Mouse (Mus musculus): ENCODE results near the gene Pyurf. TPM values are rescaled to one million over a fixed set of nuclear protein-coding genes. Genes with fewer than 3 reads are reported as not detected.

The Pyurf gene
- polyA plus RNA-seq (2014; fragmentation: Nextera tagmentation; extraction: Ambion mirVana), result 22.8 and 26.3 TPM in 2 replicates

DNA sequence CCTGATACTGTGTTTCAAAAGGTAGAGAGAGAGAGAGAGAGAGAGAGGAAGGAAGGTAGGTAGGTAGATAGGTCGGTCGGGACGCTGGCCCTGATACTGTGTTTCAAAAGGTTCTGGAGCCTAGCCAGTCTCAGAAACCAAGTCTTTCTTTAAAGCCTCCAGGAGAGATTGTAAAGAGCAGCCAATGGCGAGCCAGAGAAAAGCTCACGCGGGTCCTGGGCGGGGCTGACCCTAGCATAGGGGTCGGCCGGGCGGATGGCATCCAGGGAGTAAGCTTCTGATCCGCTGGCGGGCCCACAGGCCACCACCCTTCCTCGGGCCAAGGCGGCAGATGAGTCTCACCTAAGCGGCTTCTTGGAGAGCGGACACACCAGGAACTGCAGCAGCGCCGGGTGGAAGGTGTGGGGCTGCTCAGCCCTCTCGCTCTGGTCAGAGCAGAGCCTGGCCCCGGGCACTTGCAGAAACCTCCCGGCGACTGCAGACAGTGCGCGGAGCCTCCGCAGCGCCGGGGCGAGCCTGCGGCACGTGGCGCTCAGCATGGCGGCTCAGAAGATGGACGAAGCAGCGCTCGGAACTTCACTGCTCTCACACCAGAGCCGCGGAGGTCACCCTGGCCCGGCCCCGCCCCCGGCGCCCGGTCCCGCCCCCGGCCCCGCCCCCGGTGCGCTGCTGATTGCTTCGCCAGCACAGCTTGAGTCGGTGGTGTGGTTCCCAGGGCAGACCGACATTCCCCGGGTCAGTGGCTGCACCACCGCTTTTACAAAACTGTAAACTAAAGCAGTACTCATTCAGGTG lies at the start of gene Pyurf:
Gene Pyurf, minus strand, starts transcription at position 612 of the 795 bp plus-strand sequence.
- Histone ChIP-seq H3K27ac (ENCODE audit: low read depth, low read length) (peak within 1 kb of the TSS; percentile 93), H3K9me3 (ENCODE audit: control insufficient read depth, low read length) (no peaks in the 10 kb centered on the region), H3K36me3 (ENCODE audit: control insufficient read depth, insufficient read depth, low read length) (peaks cover 14% of the 10 kb centered on the region), H3K27me3 (ENCODE audit: control insufficient read depth, insufficient read depth, low read length) (no peaks in the 10 kb centered on the region), H3K4me2 (replicated peaks; ENCODE audit: low read depth, low read length) (peak within 1 kb of the TSS; percentile 69), H3K4me1 (ENCODE audit: control insufficient read depth, insufficient read depth, low read length) (no peaks in the 10 kb centered on the region), H3K4me3 (ENCODE audit: low read length) (peak within 1 kb of the TSS; percentile 69), H3K9ac (ENCODE audit: low read depth, low read length) (peak within 1 kb of the TSS; percentile 76)
- ATAC-seq (ENCODE audit: low FRiP score, low TSS enrichment), result peak; percentile 99
- under 1% methylated on average over 50 of the region's 52 CpGs for WGBS

DNA sequence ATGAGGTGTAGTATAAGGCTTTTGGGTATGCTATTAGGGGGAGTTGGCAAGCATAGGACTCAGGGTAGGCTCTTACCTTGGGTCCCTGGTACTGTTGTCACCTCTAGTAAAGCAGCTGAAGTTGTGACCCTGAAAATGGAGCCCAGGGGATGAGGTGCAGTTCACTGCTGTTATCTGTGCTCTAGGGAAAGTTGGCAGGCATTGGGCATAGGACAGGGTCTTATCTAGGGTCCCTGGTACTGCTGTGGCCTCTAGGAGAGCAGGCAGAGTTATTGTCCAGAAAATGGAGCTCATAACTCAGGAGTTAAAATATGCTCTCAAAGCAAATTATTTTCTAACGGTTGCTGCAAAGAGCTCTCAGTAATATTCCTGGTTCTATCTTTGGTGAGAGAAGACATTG lies 29.5 kb upstream of the Pyurf start:
- ATAC-seq (ENCODE audit: low FRiP score, low TSS enrichment), result no peak
- 96% methylated on average over 1 of the region's 1 CpGs for WGBS
- H3K9me3 ChIP-seq (ENCODE audit: control insufficient read depth, low read length), result no peaks in the 10 kb centered on the region

DNA sequence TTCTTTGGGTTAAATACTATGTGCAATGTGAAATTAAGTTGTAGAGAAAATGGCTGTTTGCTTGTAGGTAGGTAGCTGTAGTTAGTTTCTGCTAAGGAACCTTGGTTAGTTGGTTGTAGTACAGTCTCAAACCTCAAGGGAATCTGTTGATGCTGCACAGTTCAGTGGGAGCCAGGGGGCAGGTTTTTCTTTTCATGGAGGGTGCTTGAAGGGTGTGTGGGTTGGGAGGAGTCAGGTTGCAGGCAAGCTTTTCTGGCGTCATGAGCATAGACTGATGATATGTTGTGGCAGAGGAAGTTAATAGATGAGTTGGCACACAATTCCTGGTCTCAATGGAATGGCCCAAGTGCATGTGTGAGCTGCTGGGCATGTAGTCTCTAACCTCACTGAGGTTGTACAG lies 19.8 kb upstream of the Pyurf start:
- Histone ChIP-seq H3K4me2 (replicated peaks; ENCODE audit: low read depth, low read length) (no peak overlapping the region), H3K9ac (ENCODE audit: low read depth, low read length) (no peak overlapping the region), H3K36me3 (ENCODE audit: control insufficient read depth, insufficient read depth, low read length) (no peaks in the 10 kb centered on the region), H3K27me3 (ENCODE audit: control insufficient read depth, insufficient read depth, low read length) (no peaks in the 10 kb centered on the region), H3K27ac (ENCODE audit: low read depth, low read length) (no peak overlapping the region), H3K9me3 (ENCODE audit: control insufficient read depth, low read length) (no peaks in the 10 kb centered on the region), H3K4me3 (ENCODE audit: low read length) (no peak overlapping the region), H3K4me1 (ENCODE audit: control insufficient read depth, insufficient read depth, low read length) (no peaks in the 10 kb centered on the region)
- peak; percentile 71; the same call in 1 of the 2 replicates for ATAC-seq (ENCODE audit: low FRiP score, low TSS enrichment)
- 8% methylated on average over 1 of the region's 1 CpGs for WGBS

More for the DNA sequence above, 29.5 kb upstream of the Pyurf start:
- Histone ChIP-seq H3K36me3 (ENCODE audit: control insufficient read depth, insufficient read depth, low read length) (peaks cover 15% of the 10 kb centered on the region; the same call in 1 of the 2 replicates), H3K27ac (ENCODE audit: low read depth, low read length) (no peak overlapping the region), H3K4me1 (ENCODE audit: control insufficient read depth, insufficient read depth, low read length) (no peaks in the 10 kb centered on the region), H3K4me3 (ENCODE audit: low read length) (no peak overlapping the region), H3K27me3 (ENCODE audit: control insufficient read depth, insufficient read depth, low read length) (no peaks in the 10 kb centered on the region), H3K4me2 (replicated peaks; ENCODE audit: low read depth, low read length) (no peak overlapping the region), H3K9ac (ENCODE audit: low read depth, low read length) (no peak overlapping the region)

DNA sequence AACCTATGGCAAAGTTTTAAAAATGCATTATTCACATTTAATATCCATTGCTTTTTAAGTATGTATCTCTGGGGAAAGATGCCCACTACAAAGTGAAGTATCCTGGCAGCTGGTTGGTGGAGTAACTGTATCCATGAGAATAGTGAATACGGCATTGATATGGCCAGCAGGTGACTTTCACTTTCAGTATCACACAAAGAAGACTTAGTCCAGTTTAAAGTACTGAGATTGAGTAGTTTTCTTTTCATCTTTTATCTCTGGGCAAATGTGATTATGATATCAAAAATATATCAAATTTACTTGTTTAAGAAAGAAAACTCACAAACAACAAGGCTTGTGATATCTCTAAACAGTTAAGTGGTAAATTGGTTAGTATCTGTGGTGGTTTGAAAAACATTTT lies 14.8 kb upstream of the Pyurf start:
- Histone ChIP-seq H3K36me3 (ENCODE audit: control insufficient read depth, insufficient read depth, low read length) (no peaks in the 10 kb centered on the region), H3K27ac (ENCODE audit: low read depth, low read length) (no peak overlapping the region), H3K27me3 (ENCODE audit: control insufficient read depth, insufficient read depth, low read length) (no peaks in the 10 kb centered on the region), H3K4me2 (replicated peaks; ENCODE audit: low read depth, low read length) (no peak overlapping the region), H3K4me1 (ENCODE audit: control insufficient read depth, insufficient read depth, low read length) (no peaks in the 10 kb centered on the region), H3K4me3 (ENCODE audit: low read length) (no peak overlapping the region), H3K9ac (ENCODE audit: low read depth, low read length) (no peak overlapping the region), H3K9me3 (ENCODE audit: control insufficient read depth, low read length) (no peaks in the 10 kb centered on the region)
- ATAC-seq (ENCODE audit: low FRiP score, low TSS enrichment), result no peak
- 98% methylated on average over 1 of the region's 1 CpGs for WGBS

DNA sequence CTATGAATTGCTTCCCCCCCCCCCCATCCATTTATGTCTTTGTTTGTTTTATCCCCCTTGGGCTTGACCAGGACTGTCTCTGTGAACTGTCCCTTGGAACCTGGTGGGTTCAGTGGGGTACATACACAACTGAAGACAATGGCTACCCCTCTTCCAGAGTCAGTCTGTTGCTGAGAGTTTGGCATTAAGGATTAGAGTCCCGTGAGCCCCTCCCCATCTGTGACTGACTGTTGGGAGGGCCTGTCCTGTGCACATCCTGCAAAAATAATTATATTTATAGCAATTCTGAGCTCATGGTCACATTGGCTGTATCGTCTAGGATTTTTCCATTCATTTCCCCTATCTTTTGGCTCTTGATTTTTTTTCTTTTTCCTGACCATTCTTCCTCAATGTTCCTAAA lies 11.8 kb upstream of the Pyurf start:
- Histone ChIP-seq H3K4me3 (ENCODE audit: low read length) (peak overlapping the region; percentile 75), H3K4me1 (ENCODE audit: control insufficient read depth, insufficient read depth, low read length) (no peaks in the 10 kb centered on the region), H3K9me3 (ENCODE audit: control insufficient read depth, low read length) (no peaks in the 10 kb centered on the region), H3K4me2 (replicated peaks; ENCODE audit: low read depth, low read length) (peak overlapping the region; percentile 67), H3K36me3 (ENCODE audit: control insufficient read depth, insufficient read depth, low read length) (no peaks in the 10 kb centered on the region), H3K27ac (ENCODE audit: low read depth, low read length) (peak overlapping the region; percentile 94), H3K27me3 (ENCODE audit: control insufficient read depth, insufficient read depth, low read length) (no peaks in the 10 kb centered on the region), H3K9ac (ENCODE audit: low read depth, low read length) (peak overlapping the region; percentile 77)
- peak; percentile 29 for ATAC-seq (ENCODE audit: low FRiP score, low TSS enrichment)
- 32% methylated on average over 2 of the region's 2 CpGs for WGBS

DNA sequence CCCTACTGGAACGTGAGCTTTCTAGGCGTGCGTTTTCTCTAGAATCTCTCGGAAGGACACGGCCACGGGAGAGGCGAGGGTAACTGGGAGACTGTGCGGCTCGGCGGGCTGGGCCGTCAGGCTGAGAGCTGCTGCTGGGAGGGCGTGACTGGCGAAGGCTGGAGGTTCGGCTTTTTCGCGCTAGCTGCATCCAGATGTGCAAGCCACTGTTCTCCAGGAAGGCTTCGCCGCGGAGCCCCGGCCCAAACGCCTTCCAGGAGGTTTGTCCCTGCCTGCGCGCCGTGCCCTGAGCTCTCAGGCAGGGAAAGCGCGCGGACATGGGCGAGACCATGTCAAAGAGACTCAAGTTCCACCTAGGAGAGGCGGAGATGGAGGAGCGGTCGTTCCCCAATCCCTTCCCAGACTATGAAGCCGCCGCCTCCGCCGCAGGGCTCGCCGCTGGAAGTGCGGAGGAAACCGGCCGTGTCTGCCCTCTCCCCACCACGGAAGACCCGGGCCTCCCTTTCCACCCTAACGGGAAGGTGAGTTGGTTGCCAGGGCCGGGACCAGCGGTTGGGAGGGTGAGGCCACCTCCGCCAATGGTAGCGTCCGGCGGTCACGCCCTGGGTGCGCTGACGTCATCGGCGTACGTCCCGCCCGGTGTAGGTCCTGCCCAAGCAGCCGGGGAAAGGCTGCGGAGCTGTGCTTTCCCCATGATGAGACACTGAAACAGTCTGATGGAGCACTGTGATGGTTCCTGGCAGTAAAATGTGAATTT lies 11.0 kb upstream of the Pyurf start:
- peak overlapping the region; percentile 94 for H3K27ac ChIP-seq (ENCODE audit: low read depth, low read length)
- peak overlapping the region; percentile 67 for H3K4me2 ChIP-seq (replicated peaks; ENCODE audit: low read depth, low read length)
- no peaks in the 10 kb centered on the region for H3K4me1 ChIP-seq (ENCODE audit: control insufficient read depth, insufficient read depth, low read length)
- H3K9ac ChIP-seq (ENCODE audit: low read depth, low read length), result peak overlapping the region; percentile 77
- no peaks in the 10 kb centered on the region for H3K36me3 ChIP-seq (ENCODE audit: control insufficient read depth, insufficient read depth, low read length)
- H3K4me3 ChIP-seq (ENCODE audit: low read length), result peak overlapping the region; percentile 75
- WGBS, result under 1% methylated on average over 59 of the region's 59 CpGs
- H3K27me3 ChIP-seq (ENCODE audit: control insufficient read depth, insufficient read depth, low read length), result no peaks in the 10 kb centered on the region
- peak; percentile 99 for ATAC-seq (ENCODE audit: low FRiP score, low TSS enrichment)
- no peaks in the 10 kb centered on the region for H3K9me3 ChIP-seq (ENCODE audit: control insufficient read depth, low read length)

DNA sequence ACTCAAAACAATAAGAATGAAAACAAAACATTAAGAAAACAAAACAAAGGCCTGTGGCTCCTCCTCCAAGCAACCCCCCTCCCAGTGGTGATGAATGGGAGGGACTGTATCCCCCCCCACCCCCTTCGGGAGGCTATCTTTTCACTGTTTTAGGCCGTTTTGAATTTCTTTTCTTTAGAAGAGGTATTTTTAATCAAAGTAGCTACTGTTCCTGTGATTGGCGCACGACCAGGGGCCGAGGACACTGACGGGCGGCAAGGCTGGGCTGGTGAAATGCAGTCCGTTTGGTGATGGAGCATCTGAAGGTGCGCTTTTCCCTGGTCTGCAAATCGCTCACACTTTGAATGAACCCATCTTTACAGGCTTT lies 10.5 kb upstream of the Pyurf start, which contains the start of gene Lancl2:
Gene Lancl2, plus strand, starts transcription at position 165 of the 367 bp plus-strand sequence.
- H3K4me1 ChIP-seq (ENCODE audit: control insufficient read depth, insufficient read depth, low read length), result no peaks in the 10 kb centered on the region
- H3K9me3 ChIP-seq (ENCODE audit: control insufficient read depth, low read length), result no peaks in the 10 kb centered on the region
- peak; percentile 32 for ATAC-seq (ENCODE audit: low FRiP score, low TSS enrichment)
- peak within 1 kb of the TSS; percentile 67 for H3K4me2 ChIP-seq (replicated peaks; ENCODE audit: low read depth, low read length)
- H3K9ac ChIP-seq (ENCODE audit: low read depth, low read length), result peak within 1 kb of the TSS; percentile 77
- WGBS, result 0% methylated on average over 10 of the region's 10 CpGs
- no peaks in the 10 kb centered on the region for H3K27me3 ChIP-seq (ENCODE audit: control insufficient read depth, insufficient read depth, low read length)
- H3K36me3 ChIP-seq (ENCODE audit: control insufficient read depth, insufficient read depth, low read length), result no peaks in the 10 kb centered on the region
- peak within 1 kb of the TSS; percentile 94 for H3K27ac ChIP-seq (ENCODE audit: low read depth, low read length)
- H3K4me3 ChIP-seq (ENCODE audit: low read length), result peak within 1 kb of the TSS; percentile 75

DNA sequence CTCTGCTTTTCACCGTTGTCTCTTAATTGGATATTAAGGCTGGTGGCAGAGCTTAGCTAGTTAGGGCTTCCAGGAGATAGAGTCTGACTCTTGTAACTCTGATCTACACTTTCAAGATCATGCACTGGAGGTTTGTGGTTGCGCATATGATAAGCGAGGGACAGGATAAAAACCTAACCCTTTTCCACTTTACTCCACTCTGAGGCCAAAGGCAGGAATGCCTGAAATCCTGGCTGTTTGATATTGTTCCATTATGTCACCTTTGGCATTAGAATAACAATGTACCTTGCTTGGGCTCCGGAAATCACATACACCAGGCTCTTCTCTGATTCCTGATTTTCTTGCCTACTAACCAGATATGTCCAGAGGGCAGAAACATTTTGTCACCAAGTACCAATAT lies 9.8 kb upstream of the Pyurf start:
- Histone ChIP-seq H3K4me1 (ENCODE audit: control insufficient read depth, insufficient read depth, low read length) (no peaks in the 10 kb centered on the region), H3K9ac (ENCODE audit: low read depth, low read length) (no peak overlapping the region), H3K4me3 (ENCODE audit: low read length) (no peak overlapping the region), H3K27me3 (ENCODE audit: control insufficient read depth, insufficient read depth, low read length) (no peaks in the 10 kb centered on the region), H3K36me3 (ENCODE audit: control insufficient read depth, insufficient read depth, low read length) (no peaks in the 10 kb centered on the region), H3K27ac (ENCODE audit: low read depth, low read length) (no peak overlapping the region), H3K4me2 (replicated peaks; ENCODE audit: low read depth, low read length) (peak overlapping the region; percentile 67), H3K9me3 (ENCODE audit: control insufficient read depth, low read length) (no peaks in the 10 kb centered on the region)
- 72% methylated on average over 4 of the region's 4 CpGs for WGBS
- no peak for ATAC-seq (ENCODE audit: low FRiP score, low TSS enrichment)

DNA sequence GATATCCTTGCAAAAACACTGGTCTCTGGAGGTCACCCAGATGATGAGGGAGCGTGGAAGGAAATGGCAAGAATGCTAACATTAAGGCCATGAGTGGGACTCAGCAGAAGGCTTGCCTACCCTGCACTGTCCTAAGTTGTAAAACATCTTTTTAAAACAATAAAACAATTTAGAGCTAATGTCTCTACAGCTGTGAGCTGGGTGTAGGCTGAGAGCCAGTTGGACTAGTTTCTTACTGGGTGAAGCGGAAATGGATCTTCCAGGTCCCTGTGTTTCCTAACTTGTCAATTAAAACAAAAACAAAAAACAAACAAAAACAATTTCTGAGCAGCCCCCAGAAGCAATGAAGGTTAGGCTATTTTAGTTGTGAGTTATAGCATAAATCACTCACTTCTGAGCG lies 1.2 kb upstream of the Pyurf start:
- Histone ChIP-seq H3K9ac (ENCODE audit: low read depth, low read length) (no peak overlapping the region), H3K36me3 (ENCODE audit: control insufficient read depth, insufficient read depth, low read length) (peaks cover 14% of the 10 kb centered on the region), H3K9me3 (ENCODE audit: control insufficient read depth, low read length) (no peaks in the 10 kb centered on the region), H3K27ac (ENCODE audit: low read depth, low read length) (no peak overlapping the region), H3K4me2 (replicated peaks; ENCODE audit: low read depth, low read length) (no peak overlapping the region), H3K4me3 (ENCODE audit: low read length) (no peak overlapping the region), H3K27me3 (ENCODE audit: control insufficient read depth, insufficient read depth, low read length) (no peaks in the 10 kb centered on the region), H3K4me1 (ENCODE audit: control insufficient read depth, insufficient read depth, low read length) (no peaks in the 10 kb centered on the region)
- ATAC-seq (ENCODE audit: low FRiP score, low TSS enrichment), result no peak
- WGBS, result 75% methylated on average over 3 of the region's 3 CpGs
